Mouse (Mus musculus) ES-Bruce4 (cell line): ENCODE measurements around the gene Mxra8.

Source experiments
- CTCF ChIP-seq: IDR thresholded peaks from one replicate; pipeline ENCODE4 v1.8.1; 2011; ENCODE audit warnings: low read depth, low read length
- EP300 ChIP-seq: IDR thresholded peaks from 2 replicates; pipeline ENCODE4 v1.6.1; 2011; ENCODE audit warnings: low read depth, low read length; ENCODE audit not compliant: insufficient read depth

GRCm38 (mm10) chr4:155886330-155886729, 46.9 kb downstream of the Mxra8 start:
- no peak for TF ChIP-seq CTCF
- TF ChIP-seq EP300 = no peak
